Mouse (Mus musculus): ENCODE results near the gene Elp1. TPM values are rescaled to one million over a fixed set of nuclear protein-coding genes. Genes with fewer than 3 reads are reported as not detected.

The Elp1 gene
- polyA plus RNA-seq, 1 experiment from 2014 or later, result 68.7 TPM

GRCm38 (mm10) chr4:56811642-56812041 lies 9.5 kb upstream of the Elp1 start:
- no peak for ATAC-seq
- no peaks in the 10 kb centered on the region for H3K4me1 ChIP-seq (replicated peaks; ENCODE audit: control insufficient read depth, insufficient read depth, low read length)
- no peak overlapping the region for H3K4me3 ChIP-seq (replicated peaks; ENCODE audit: low read length)
- H3K4me2 ChIP-seq (ENCODE audit: low read length), result no peak overlapping the region
- no peaks in the 10 kb centered on the region for H3K27me3 ChIP-seq (replicated peaks; ENCODE audit: control insufficient read depth, insufficient read depth, low read length)
- H3K9me3 ChIP-seq (ENCODE audit: control insufficient read depth, low read length), result no peaks in the 10 kb centered on the region
- no peak overlapping the region for H3K27ac ChIP-seq (ENCODE audit: low read length)
- H3K36me3 ChIP-seq (ENCODE audit: control insufficient read depth, insufficient read depth), result peaks cover 4% of the 10 kb centered on the region
- H3K9ac ChIP-seq (replicated peaks; ENCODE audit: low read depth, low read length), result no peak overlapping the region
- 65% methylated on average over 3 of the region's 3 CpGs for WGBS

- Histone ChIP-seq H3K4me2 (ENCODE audit: low read length) (no peak overlapping the region), H3K4me3 (replicated peaks; ENCODE audit: low read length) (no peak overlapping the region), H3K9ac (replicated peaks; ENCODE audit: low read depth, low read length) (no peak overlapping the region), H3K36me3 (ENCODE audit: control insufficient read depth, insufficient read depth) (peaks cover 10% of the 10 kb centered on the region; the same call in 1 of the 2 replicates), H3K27me3 (replicated peaks; ENCODE audit: control insufficient read depth, insufficient read depth, low read length) (no peaks in the 10 kb centered on the region), H3K9me3 (ENCODE audit: control insufficient read depth, low read length) (no peaks in the 10 kb centered on the region), H3K27ac (ENCODE audit: low read length) (no peak overlapping the region), H3K4me1 (replicated peaks; ENCODE audit: control insufficient read depth, insufficient read depth, low read length) (peaks cover under 1% of the 10 kb centered on the region)
- 78% methylated on average over 4 of the region's 4 CpGs for whole genome bisulfite sequencing
- ATAC-seq, result no peak
These were observed 6.9 kb upstream of the Elp1 start for GRCm38 (mm10) chr4:56809050-56809449.

- peaks cover 19% of the 10 kb centered on the region for H3K36me3 ChIP-seq (ENCODE audit: control insufficient read depth, insufficient read depth)
- H3K4me3 ChIP-seq (replicated peaks; ENCODE audit: low read length), result peak overlapping the region; percentile 89
- peak overlapping the region; percentile 87 for H3K27ac ChIP-seq (ENCODE audit: low read length)
- H3K27me3 ChIP-seq (replicated peaks; ENCODE audit: control insufficient read depth, insufficient read depth, low read length), result no peaks in the 10 kb centered on the region
- H3K9ac ChIP-seq (replicated peaks; ENCODE audit: low read depth, low read length), result peak overlapping the region; percentile 86
- under 1% methylated on average over 25 of the region's 25 CpGs for WGBS
- ATAC-seq, result no peak
- peaks cover 24% of the 10 kb centered on the region for H3K4me1 ChIP-seq (replicated peaks; ENCODE audit: control insufficient read depth, insufficient read depth, low read length)
- H3K4me2 ChIP-seq (ENCODE audit: low read length), result peak overlapping the region; percentile 94
- no peaks in the 10 kb centered on the region for H3K9me3 ChIP-seq (ENCODE audit: control insufficient read depth, low read length)
These were observed 579 bp upstream of the Elp1 start for GRCm38 (mm10) chr4:56802669-56803150.

- Histone ChIP-seq H3K27me3 (replicated peaks; ENCODE audit: control insufficient read depth, insufficient read depth, low read length) (no peaks in the 10 kb centered on the region), H3K36me3 (ENCODE audit: control insufficient read depth, insufficient read depth) (peaks cover 45% of the 10 kb centered on the region), H3K4me3 (replicated peaks; ENCODE audit: low read length) (no peak overlapping the region), H3K9me3 (ENCODE audit: control insufficient read depth, low read length) (no peaks in the 10 kb centered on the region), H3K4me1 (replicated peaks; ENCODE audit: control insufficient read depth, insufficient read depth, low read length) (no peaks in the 10 kb centered on the region), H3K27ac (ENCODE audit: low read length) (no peak overlapping the region), H3K4me2 (ENCODE audit: low read length) (no peak overlapping the region), H3K9ac (replicated peaks; ENCODE audit: low read depth, low read length) (no peak overlapping the region)
- 36% methylated on average over 1 of the region's 1 CpGs for WGBS
- ATAC-seq, result no peak
These were observed 10.8 kb downstream of the Elp1 start for GRCm38 (mm10) chr4:56791373-56791772.

GRCm38 (mm10) chr4:56771065-56771464 lies 31.1 kb downstream of the Elp1 start:
- Histone ChIP-seq H3K4me1 (replicated peaks; ENCODE audit: control insufficient read depth, insufficient read depth, low read length) (no peaks in the 10 kb centered on the region), H3K36me3 (ENCODE audit: control insufficient read depth, insufficient read depth) (peaks cover 70% of the 10 kb centered on the region), H3K4me3 (replicated peaks; ENCODE audit: low read length) (no peak overlapping the region), H3K9me3 (ENCODE audit: control insufficient read depth, low read length) (no peaks in the 10 kb centered on the region), H3K9ac (replicated peaks; ENCODE audit: low read depth, low read length) (no peak overlapping the region), H3K27ac (ENCODE audit: low read length) (no peak overlapping the region), H3K4me2 (ENCODE audit: low read length) (no peak overlapping the region), H3K27me3 (replicated peaks; ENCODE audit: control insufficient read depth, insufficient read depth, low read length) (no peaks in the 10 kb centered on the region)
- WGBS, result 76% methylated on average over 1 of the region's 1 CpGs
- no peak for ATAC-seq

- peaks cover 72% of the 10 kb centered on the region for H3K36me3 ChIP-seq (ENCODE audit: control insufficient read depth, insufficient read depth)
- no peak for ATAC-seq
These were observed 33.2 kb downstream of the Elp1 start for GRCm38 (mm10) chr4:56768913-56769312.

GRCm38 (mm10) chr4:56767861-56768284 lies 34.3 kb downstream of the Elp1 start:
- Histone ChIP-seq H3K27me3 (replicated peaks; ENCODE audit: control insufficient read depth, insufficient read depth, low read length) (no peaks in the 10 kb centered on the region), H3K4me3 (replicated peaks; ENCODE audit: low read length) (no peak overlapping the region), H3K4me2 (ENCODE audit: low read length) (no peak overlapping the region), H3K4me1 (replicated peaks; ENCODE audit: control insufficient read depth, insufficient read depth, low read length) (no peaks in the 10 kb centered on the region), H3K9me3 (ENCODE audit: control insufficient read depth, low read length) (no peaks in the 10 kb centered on the region), H3K36me3 (ENCODE audit: control insufficient read depth, insufficient read depth) (peaks cover 63% of the 10 kb centered on the region), H3K27ac (ENCODE audit: low read length) (no peak overlapping the region), H3K9ac (replicated peaks; ENCODE audit: low read depth, low read length) (no peak overlapping the region)
- ATAC-seq, result no peak
- 90% methylated on average over 4 of the region's 5 CpGs for WGBS

More at GRCm38 (mm10) chr4:56768913-56769312, 33.2 kb downstream of the Elp1 start:
- WGBS, result 90% methylated on average over 7 of the region's 7 CpGs
- H3K27ac ChIP-seq (ENCODE audit: low read length), result no peak overlapping the region
- H3K9me3 ChIP-seq (ENCODE audit: control insufficient read depth, low read length), result no peaks in the 10 kb centered on the region
- H3K4me2 ChIP-seq (ENCODE audit: low read length), result no peak overlapping the region
- H3K4me3 ChIP-seq (replicated peaks; ENCODE audit: low read length), result no peak overlapping the region
- H3K27me3 ChIP-seq (replicated peaks; ENCODE audit: control insufficient read depth, insufficient read depth, low read length), result no peaks in the 10 kb centered on the region
- H3K4me1 ChIP-seq (replicated peaks; ENCODE audit: control insufficient read depth, insufficient read depth, low read length), result no peaks in the 10 kb centered on the region
- H3K9ac ChIP-seq (replicated peaks; ENCODE audit: low read depth, low read length), result no peak overlapping the region

GRCm38 (mm10) chr4:56757693-56758092 lies 44.4 kb downstream of the Elp1 start:
- Histone ChIP-seq H3K4me3 (replicated peaks; ENCODE audit: low read length) (no peak overlapping the region), H3K36me3 (ENCODE audit: control insufficient read depth, insufficient read depth) (peaks cover 60% of the 10 kb centered on the region), H3K9me3 (ENCODE audit: control insufficient read depth, low read length) (no peaks in the 10 kb centered on the region), H3K27ac (ENCODE audit: low read length) (no peak overlapping the region), H3K4me2 (ENCODE audit: low read length) (no peak overlapping the region), H3K9ac (replicated peaks; ENCODE audit: low read depth, low read length) (no peak overlapping the region), H3K4me1 (replicated peaks; ENCODE audit: control insufficient read depth, insufficient read depth, low read length) (no peaks in the 10 kb centered on the region), H3K27me3 (replicated peaks; ENCODE audit: control insufficient read depth, insufficient read depth, low read length) (no peaks in the 10 kb centered on the region)
- ATAC-seq, result no peak
- WGBS, result 100% methylated on average over 1 of the region's 1 CpGs

GRCm38 (mm10) chr4:56756966-56757600 lies 45.0 kb downstream of the Elp1 start:
- 96% methylated on average over 10 of the region's 10 CpGs for WGBS
- no peak overlapping the region for H3K27ac ChIP-seq (ENCODE audit: low read length)
- H3K9me3 ChIP-seq (ENCODE audit: control insufficient read depth, low read length), result no peaks in the 10 kb centered on the region
- H3K27me3 ChIP-seq (replicated peaks; ENCODE audit: control insufficient read depth, insufficient read depth, low read length), result no peaks in the 10 kb centered on the region
- no peak overlapping the region for H3K4me3 ChIP-seq (replicated peaks; ENCODE audit: low read length)
- H3K4me1 ChIP-seq (replicated peaks; ENCODE audit: control insufficient read depth, insufficient read depth, low read length), result no peaks in the 10 kb centered on the region
- H3K4me2 ChIP-seq (ENCODE audit: low read length), result no peak overlapping the region
- ATAC-seq, result no peak
- no peak overlapping the region for H3K9ac ChIP-seq (replicated peaks; ENCODE audit: low read depth, low read length)
- H3K36me3 ChIP-seq (ENCODE audit: control insufficient read depth, insufficient read depth), result peaks cover 60% of the 10 kb centered on the region
